ENCODE assay signal across 18 mouse cellular contexts in the genomic region with DNA sequence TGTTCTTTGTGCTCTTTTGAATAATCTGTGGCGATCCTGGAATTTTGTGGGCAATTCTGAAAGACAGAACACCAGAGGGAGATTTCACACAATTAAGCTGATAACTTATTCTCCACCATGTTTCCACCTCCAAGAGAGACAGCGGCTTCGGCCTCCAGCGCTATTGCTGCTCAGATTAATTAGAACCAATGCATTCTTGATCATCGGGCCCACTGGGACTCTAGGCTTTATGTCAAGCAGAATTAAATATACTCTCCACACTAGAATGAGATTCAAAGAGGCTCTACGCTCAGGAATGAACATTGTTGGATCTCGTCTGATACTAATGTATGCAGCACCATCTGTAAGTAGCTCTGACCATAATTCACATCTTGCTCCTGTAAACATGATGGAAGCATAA.
"Had no signal": no experiment of that assay in that cellular context is flagged by ENCODE, and none has a peak within 500 bp of the region (broad histone marks: within the 10 kb centered on the region; RNA-seq: fewer than 3 reads in every experiment).

No protein-coding gene starts in this region.

- H3K9me3 ChIP-seq: liver, embryonic 13.5 days; liver, embryonic 15.5 days; lung, embryonic 15.5 days; midbrain, embryonic 12.5 days; neural tube, embryonic 12.5 days; stomach, embryonic 15.5 days had no signal

- H3K36me3 ChIP-seq: liver, embryonic 13.5 days; liver, embryonic 15.5 days; lung, embryonic 15.5 days; midbrain, embryonic 12.5 days; neural tube, embryonic 12.5 days; stomach, embryonic 15.5 days had no signal

- DNase-seq: liver, embryonic 13.5 days; liver, postnatal 0 days; lung, adult 2 months; lung, postnatal 14 days; lung, postnatal 36 days; right cerebral cortex, postnatal 14 days; thymus, adult 2 months; thymus, postnatal 25 days; thymus, postnatal 4 days had no signal

- H3K4me3 ChIP-seq: liver, embryonic 13.5 days; liver, embryonic 15.5 days; lung, embryonic 15.5 days; megakaryocyte, embryonic 14.5 days; midbrain, embryonic 12.5 days; neural tube, embryonic 12.5 days; stomach, embryonic 15.5 days had no signal

- H3K4me1 ChIP-seq: liver, embryonic 13.5 days; liver, embryonic 15.5 days; lung, embryonic 15.5 days; megakaryocyte, embryonic 14.5 days; midbrain, embryonic 12.5 days; neural tube, embryonic 12.5 days; stomach, embryonic 15.5 days had no signal

- H3K4me2 ChIP-seq: liver, embryonic 13.5 days; liver, embryonic 15.5 days; lung, embryonic 15.5 days; midbrain, embryonic 12.5 days; neural tube, embryonic 12.5 days; stomach, embryonic 15.5 days had no signal

- ATAC-seq: liver, postnatal 0 days; lung, postnatal 0 days had no signal

- H3K27me3 ChIP-seq: liver, embryonic 13.5 days; midbrain, embryonic 12.5 days; neural tube, embryonic 12.5 days; stomach, embryonic 15.5 days had no signal

- H3K27ac ChIP-seq: liver, embryonic 13.5 days; liver, embryonic 15.5 days; lung, embryonic 15.5 days; macrophage; midbrain, embryonic 12.5 days; neural tube, embryonic 12.5 days; stomach, embryonic 15.5 days; stomach, postnatal 0 days had no signal

- H3K9ac ChIP-seq: liver, embryonic 13.5 days; liver, embryonic 15.5 days; liver, postnatal 0 days; lung, embryonic 15.5 days; midbrain, embryonic 12.5 days; neural tube, embryonic 12.5 days; stomach, embryonic 15.5 days had no signal
